Mouse (Mus musculus) ES-E14 (cell line): ENCODE measurements around the gene Etv6. TPM values are rescaled to one million over a fixed set of nuclear protein-coding genes. Genes with fewer than 3 reads are reported as not detected.

ENCODE experiments used
- DNase-seq: peaks from one replicate; pipeline ENCODE4 v3.0.0-alpha.2; 2013; ENCODE audit warnings: low read depth, low spot score
- H3K27ac ChIP-seq: 2 replicates; pipeline ENCODE4 v1.5.1; 2012; ENCODE audit warnings: low read depth, mild to moderate bottlenecking, low read length, moderate library complexity, mixed read lengths; ENCODE audit not compliant: poor library complexity, insufficient read depth, severe bottlenecking
- H3K36me3 ChIP-seq: 2 replicates; pipeline ENCODE4 v1.6.1; 2012; ENCODE audit warnings: mild to moderate bottlenecking, low read length, moderate library complexity, mixed read lengths; ENCODE audit not compliant: control insufficient read depth, poor library complexity, insufficient read depth, severe bottlenecking
- H3K4me1 ChIP-seq, 2 experiments: fragments of 150-350 bp in 1 of 2; sonication (generic) in 1 of 2; 2 replicates each; pipeline ENCODE4 v1.6.1; 2012; ENCODE audit warnings: low read length in 2 of 2, mild to moderate bottlenecking in 1 of 2, mixed read lengths in 1 of 2; ENCODE audit not compliant: control insufficient read depth in 2 of 2, insufficient read depth in 2 of 2, poor library complexity in 1 of 2
- H3K4me3 ChIP-seq, 2 experiments: fragments of 150-350 bp in 1 of 2; sonication (generic) in 1 of 2; 2 replicates each; pipeline ENCODE4 v1.5.1; 2012; ENCODE audit warnings: low read length in 2 of 2, low read depth in 1 of 2, mild to moderate bottlenecking in 1 of 2, mixed read lengths in 1 of 2; ENCODE audit not compliant: insufficient read depth in 1 of 2, poor library complexity in 1 of 2, severe bottlenecking in 1 of 2
- H3K9ac ChIP-seq: 2 replicates; pipeline ENCODE4 v1.6.1; 2012; ENCODE audit warnings: low read depth, mild to moderate bottlenecking, low read length, mixed read lengths; ENCODE audit not compliant: poor library complexity, insufficient read depth, severe bottlenecking
- H3K9me3 ChIP-seq: fragments of 150-350 bp; sonication (generic); 2 replicates; pipeline ENCODE4 v1.6.1; 2012; ENCODE audit warnings: low read depth, mild to moderate bottlenecking, low read length; ENCODE audit not compliant: control insufficient read depth, insufficient read depth
- CHD2 ChIP-seq: IDR thresholded peaks from 2 replicates; pipeline ENCODE4 v1.6.1; 2014; ENCODE audit warnings: mild to moderate bottlenecking, low read depth, low read length, inconsistent platforms
- HCFC1 ChIP-seq: IDR thresholded peaks from 2 replicates; pipeline ENCODE4 v1.6.1; 2012; ENCODE audit warnings: low read length, inconsistent platforms, borderline replicate concordance; ENCODE audit not compliant: insufficient read depth
- MAFK ChIP-seq: IDR thresholded peaks from 2 replicates; pipeline ENCODE4 v1.6.1; 2014; ENCODE audit warnings: mild to moderate bottlenecking, low read depth, low read length, inconsistent platforms; ENCODE audit not compliant: insufficient read depth
- ZC3H11A ChIP-seq: IDR thresholded peaks from 2 replicates; pipeline ENCODE4 v1.6.1; 2012; ENCODE audit warnings: low read depth, mild to moderate bottlenecking, inconsistent platforms, low read length, borderline replicate concordance
- ZNF384 ChIP-seq: IDR thresholded peaks from 2 replicates; pipeline ENCODE4 v1.6.1; 2012; ENCODE audit warnings: low read depth, low read length, inconsistent platforms
- in situ Hi-C, 2 experiments: fragments of 600-800 bp; cut with MboI; formaldehyde crosslinking; loops; one replicate each; pipeline ENCODE4 v1.15.1; 2025; ENCODE audit warnings: low sequenced_read_pairs in 2 of 2, inconsistent platforms in 1 of 2; ENCODE audit not compliant: unreplicated experiment in 2 of 2
- total RNA-seq: library from RNA; depleted of rRNA; stranded (reverse); fragments of 300-350 nt; gene quantifications from 2 replicates; pipeline ENCODE4 v1.2.3, GENCODE M21; 2012

Gene Etv6
- total RNA-seq, 1 experiment, result 11.8 TPM

DNA sequence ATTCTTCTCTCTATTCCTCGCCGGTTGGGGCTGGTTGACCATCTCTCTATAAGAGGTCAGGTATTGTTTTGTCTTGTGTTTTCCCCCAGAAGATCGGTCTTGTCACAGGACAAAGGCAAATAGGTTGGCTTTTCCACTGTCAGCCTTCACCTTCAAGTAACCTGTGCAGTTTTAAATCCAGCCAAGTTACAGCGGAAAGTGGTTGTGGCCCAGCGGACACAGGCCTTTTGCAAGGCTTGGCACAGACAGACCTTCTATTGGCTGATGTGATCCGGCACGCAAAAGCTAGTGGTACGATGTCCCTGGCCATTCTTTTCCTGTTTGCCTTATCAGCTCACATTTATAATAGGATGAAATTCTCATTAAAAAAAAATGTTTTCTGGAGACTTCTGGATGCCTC lies 3.9 kb downstream of the Etv6 start:
- Histone ChIP-seq H3K36me3 (no peaks in the 10 kb centered on the region), H3K4me1 (peaks cover 7 to 21% of the 10 kb centered on the region in 2 experiments; a peak in 2 of 4 replicates), H3K27ac (no peak overlapping the region), H3K9ac (no peak overlapping the region), H3K9me3 (no peaks in the 10 kb centered on the region), H3K4me3 (no peak overlapping the region)
- TF ChIP-seq ZNF384 (no peak), MAFK (no peak), CHD2 (no peak), HCFC1 (no peak), ZC3H11A (no peak)
- no peak for DNase-seq
- in situ Hi-C loops, result no loop called here

GRCm38 (mm10) chr6:134040312-134040711 lies 4.8 kb downstream of the Etv6 start:
- in situ Hi-C loops, result no loop called here
- Histone ChIP-seq H3K36me3 (no peaks in the 10 kb centered on the region), H3K9me3 (no peaks in the 10 kb centered on the region), H3K4me3 (no peak overlapping the region), H3K4me1 (peaks cover 7 to 25% of the 10 kb centered on the region in 2 experiments; a peak in 3 of 4 replicates), H3K9ac (no peak overlapping the region), H3K27ac (no peak overlapping the region)
- no peak for DNase-seq
- no peak for TF ChIP-seq MAFK
- no peak for TF ChIP-seq CHD2
- TF ChIP-seq ZNF384, result no peak
- no peak for TF ChIP-seq HCFC1
- TF ChIP-seq ZC3H11A, result no peak

DNA sequence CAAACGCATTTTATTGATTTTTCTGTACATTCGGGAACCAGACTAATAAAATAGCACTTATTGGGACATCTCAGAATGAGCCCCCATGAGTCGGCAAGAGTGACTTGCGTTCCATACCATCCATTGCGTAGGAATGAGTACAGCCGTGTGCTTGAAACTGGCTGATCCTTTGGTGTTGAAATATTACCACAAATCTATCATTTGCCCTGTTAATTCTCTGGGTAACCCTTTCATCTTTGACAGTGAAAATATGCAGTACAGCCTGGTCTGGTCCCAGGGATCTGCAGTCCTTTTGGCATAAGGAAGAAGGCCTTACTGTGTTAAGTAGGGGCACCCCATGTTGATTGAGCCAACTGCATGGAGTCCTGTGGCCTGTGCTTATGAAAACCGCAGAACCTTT lies 5.8 kb downstream of the Etv6 start:
- no peak for TF ChIP-seq MAFK
- Histone ChIP-seq H3K9me3 (no peaks in the 10 kb centered on the region), H3K4me3 (no peak overlapping the region), H3K27ac (no peak overlapping the region), H3K36me3 (no peaks in the 10 kb centered on the region), H3K4me1 (peaks cover 11 to 28% of the 10 kb centered on the region in 2 experiments), H3K9ac (no peak overlapping the region)
- in situ Hi-C loops, result no loop called here
- DNase-seq, result no peak

GRCm38 (mm10) chr6:134041916-134042315 lies 6.4 kb downstream of the Etv6 start:
- no peak overlapping the region for H3K9ac ChIP-seq
- DNase-seq, result no peak
- H3K27ac ChIP-seq, result no peak overlapping the region; the same call in 1 of the 2 replicates
- in situ Hi-C loops, result no loop called here
- peaks cover 15 to 33% of the 10 kb centered on the region in 2 experiments for H3K4me1 ChIP-seq
- no peaks in the 10 kb centered on the region for H3K36me3 ChIP-seq
- no peak overlapping the region for H3K4me3 ChIP-seq
- H3K9me3 ChIP-seq, result no peaks in the 10 kb centered on the region
- TF ChIP-seq ZNF384 (no peak), CHD2 (no peak), ZC3H11A (no peak), MAFK (no peak), HCFC1 (no peak)

DNA sequence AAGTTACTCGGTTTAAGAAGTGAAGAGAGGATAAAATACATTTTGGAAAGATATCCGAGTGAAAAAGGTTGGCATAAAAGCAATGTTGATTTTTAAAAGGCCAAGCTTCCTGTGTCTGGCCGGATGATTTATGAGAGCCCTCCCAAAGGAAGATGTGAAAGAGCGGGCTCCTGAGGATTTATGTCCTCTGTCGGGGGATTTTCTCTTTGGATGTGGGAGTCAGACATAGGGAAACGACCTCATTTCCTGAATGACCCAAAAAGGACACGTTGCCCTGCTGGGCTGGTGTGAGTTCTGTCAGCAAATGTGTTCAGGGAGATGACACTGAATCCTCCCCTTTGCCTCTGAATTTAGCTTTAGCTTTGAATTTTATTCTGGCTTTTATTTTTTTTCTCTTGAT lies 8.0 kb downstream of the Etv6 start:
- Histone ChIP-seq H3K4me3 (no peak overlapping the region), H3K9me3 (no peaks in the 10 kb centered on the region), H3K4me1 (peaks cover 13 to 36% of the 10 kb centered on the region in 2 experiments), H3K27ac (no peak overlapping the region), H3K9ac (no peak overlapping the region), H3K36me3 (no peaks in the 10 kb centered on the region)
- TF ChIP-seq ZNF384 (no peak), ZC3H11A (no peak), HCFC1 (no peak), MAFK (no peak), CHD2 (no peak)
- in situ Hi-C loops, result no loop called here
- DNase-seq, result no peak
